Mouse (Mus musculus): ENCODE measurements around the gene Scyl2.
"Not testable (repeated sequence)": the region's sequence is repeated elsewhere in the genome, so short reads cannot be mapped to it uniquely, and the experiment has no call there.

Gene Scyl2

DNA sequence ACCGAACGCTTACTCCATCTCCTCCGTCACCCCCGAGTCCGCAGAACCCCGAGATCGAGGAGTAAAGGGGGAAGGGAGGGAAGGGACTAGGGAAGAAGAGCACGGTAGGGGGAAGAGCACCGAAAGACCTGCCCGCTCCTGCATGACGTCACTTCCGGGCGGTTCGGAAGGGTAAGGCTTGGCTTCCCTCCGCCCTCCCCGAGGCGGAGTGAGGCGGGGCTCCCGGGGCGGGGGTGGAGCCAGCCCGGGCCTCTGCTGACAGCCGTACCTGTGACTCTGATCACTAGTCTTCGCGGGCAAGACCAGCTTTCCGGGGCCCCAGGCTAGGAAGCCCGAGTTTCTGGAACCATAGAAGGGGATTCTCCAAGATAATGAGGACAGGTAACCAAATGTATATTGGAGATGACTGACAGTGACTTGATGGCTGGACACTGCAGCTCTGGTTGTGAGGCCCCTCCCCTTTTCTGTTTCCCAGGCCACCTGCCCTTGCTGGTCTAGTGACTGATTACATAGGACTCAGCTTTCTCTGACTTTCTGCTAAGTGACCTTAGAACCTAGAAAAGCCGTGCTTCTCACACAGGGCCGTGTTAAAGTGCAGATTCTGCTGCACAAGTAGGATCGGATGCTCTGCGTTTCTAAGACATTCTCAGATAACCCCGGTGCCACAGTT, at the start of gene Scyl2:
Gene Scyl2 (minus strand): TSS at position 147 of the 670 bp plus-strand sequence.
- DNase-seq (ENCODE audit: low spot score), result peak; percentile 78

DNA sequence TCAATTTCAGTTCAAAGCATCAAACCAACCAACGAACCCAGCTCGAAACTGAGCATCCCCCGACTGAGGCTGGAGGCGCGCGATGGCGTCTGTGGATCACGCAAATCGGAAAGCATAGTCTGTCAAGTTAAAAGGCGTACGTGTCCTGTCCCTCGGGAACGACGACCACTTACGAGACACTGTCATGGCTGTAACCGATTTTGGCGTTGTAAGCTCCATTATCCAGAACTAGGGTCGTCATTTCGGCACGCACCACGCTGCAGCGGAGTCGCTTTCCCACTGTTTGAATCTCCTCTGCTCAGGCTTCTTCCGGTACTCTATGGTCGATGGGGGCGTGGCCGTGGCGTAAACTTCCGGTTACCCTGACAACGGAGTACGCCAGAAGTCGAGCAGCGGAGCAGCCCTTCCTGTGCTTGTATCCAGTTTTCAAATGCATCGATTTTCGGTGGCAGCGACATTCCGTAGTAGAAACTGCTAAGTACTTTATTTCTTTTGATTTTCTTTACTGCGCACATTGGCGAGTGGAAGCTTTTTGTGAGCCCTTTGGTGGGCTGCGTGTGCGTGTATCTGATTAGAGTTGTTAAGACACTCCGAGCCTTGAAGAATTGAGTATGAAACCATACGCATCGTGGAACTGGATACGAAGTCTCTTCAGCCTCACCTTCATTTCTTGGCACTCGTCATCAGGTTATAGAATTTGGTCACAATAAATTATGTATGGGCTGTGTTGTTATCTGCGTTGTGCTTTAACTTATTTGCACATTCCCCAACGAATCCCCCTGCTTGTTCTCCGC, 46.1 kb upstream of the Scyl2 start, which contains the start of gene Actr6:
Gene Actr6 (minus strand): TSS at position 295 of the 794 bp plus-strand sequence.
- DNase-seq (ENCODE audit: low spot score), result peak; percentile 84

- no peak for DNase-seq (ENCODE audit: low spot score)
These were observed 45.3 kb upstream of the Scyl2 start for GRCm38 (mm10) chr10:89731341-89731740.

DNA sequence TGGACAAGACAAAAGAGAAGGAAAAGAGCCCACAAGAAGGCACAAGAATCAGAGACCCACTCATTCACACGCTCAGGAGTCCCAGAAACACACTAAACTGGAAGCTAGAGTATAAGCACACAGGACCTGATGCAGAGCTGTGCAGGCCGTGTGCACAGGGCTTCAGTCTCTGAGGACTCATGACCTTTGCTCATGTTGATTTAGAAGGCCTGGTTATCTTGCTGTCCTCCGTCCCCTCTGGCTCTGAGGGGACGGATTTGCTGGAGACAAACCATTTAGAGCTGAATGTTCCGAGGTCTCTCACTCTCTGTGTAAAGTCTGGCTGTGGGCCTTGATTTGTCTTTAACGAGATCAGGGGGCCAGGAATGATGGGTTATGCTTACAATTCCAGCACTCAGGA, 44.3 kb upstream of the Scyl2 start:
- no peak for DNase-seq (ENCODE audit: low spot score)

GRCm38 (mm10) chr10:89722247-89723195, 36.4 kb upstream of the Scyl2 start:
- no peak for DNase-seq (ENCODE audit: low spot score)

DNA sequence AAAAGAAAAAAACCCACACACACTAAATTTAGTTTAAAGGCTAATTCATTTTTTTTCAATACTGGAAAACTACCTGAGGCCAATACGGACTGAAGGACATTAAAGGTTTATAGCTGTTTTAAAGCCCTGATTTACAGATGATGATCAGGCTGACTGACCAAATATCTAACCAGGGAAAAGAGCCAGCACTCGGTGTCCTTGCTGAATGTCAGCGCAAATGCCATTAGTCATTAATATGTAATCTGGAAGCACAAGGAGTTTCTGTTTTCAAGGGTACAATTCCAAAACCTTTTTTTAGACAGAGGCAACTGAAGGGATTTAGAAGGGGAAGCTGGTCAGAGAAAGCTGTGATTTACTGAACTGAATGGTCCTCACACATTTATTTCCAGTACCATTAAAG, 34.7 kb upstream of the Scyl2 start:
- no peak for DNase-seq (ENCODE audit: low spot score)

DNA sequence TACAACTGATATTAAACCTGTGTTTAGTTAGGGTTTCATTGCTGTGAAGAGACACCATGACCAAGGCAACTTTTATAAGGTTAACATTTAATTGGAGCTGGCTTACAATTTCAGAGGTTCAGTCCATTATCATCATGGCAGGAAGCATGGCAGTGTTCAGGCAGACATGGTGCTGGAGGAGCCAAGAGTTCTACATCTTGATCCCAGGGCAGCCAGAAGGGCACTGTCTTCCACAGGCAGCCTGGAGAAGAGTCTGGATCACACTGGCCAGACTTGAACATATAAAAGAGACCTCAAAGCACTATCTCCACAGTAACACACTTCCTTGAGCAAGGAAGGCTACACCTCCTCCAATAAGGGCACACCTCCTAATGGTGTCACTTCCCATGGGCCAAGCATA, 34.2 kb upstream of the Scyl2 start:
- no peak for DNase-seq (ENCODE audit: low spot score)

DNA sequence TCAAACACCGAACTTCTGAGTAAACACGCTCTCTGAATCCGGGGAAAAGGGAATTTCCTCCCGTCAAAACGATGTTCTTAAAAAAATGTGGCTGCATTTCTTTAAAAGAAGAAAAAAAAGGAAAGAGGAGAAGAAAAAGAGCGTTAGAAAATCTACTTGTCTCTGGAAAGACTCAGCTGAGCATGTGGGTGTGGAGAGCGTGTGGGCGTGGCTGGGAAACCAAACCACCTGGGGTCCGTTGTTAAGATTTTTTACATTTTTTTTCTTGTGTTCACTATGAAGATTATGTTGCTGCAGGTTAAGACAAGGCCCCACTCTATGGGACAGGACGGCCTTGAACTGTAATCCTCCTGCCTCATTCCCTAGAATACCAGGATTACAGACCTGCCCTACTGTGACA, 28.8 kb upstream of the Scyl2 start:
- no peak for DNase-seq (ENCODE audit: low spot score)

- no peak for DNase-seq (ENCODE audit: low spot score)
These were observed 22.6 kb upstream of the Scyl2 start for GRCm38 (mm10) chr10:89708720-89709119.

- DNase-seq (ENCODE audit: low spot score), result no peak
These were observed 21.3 kb upstream of the Scyl2 start for GRCm38 (mm10) chr10:89707397-89707796.

- DNase-seq (ENCODE audit: low spot score), result no peak
These were observed 17.0 kb upstream of the Scyl2 start for GRCm38 (mm10) chr10:89703042-89703441.

DNA sequence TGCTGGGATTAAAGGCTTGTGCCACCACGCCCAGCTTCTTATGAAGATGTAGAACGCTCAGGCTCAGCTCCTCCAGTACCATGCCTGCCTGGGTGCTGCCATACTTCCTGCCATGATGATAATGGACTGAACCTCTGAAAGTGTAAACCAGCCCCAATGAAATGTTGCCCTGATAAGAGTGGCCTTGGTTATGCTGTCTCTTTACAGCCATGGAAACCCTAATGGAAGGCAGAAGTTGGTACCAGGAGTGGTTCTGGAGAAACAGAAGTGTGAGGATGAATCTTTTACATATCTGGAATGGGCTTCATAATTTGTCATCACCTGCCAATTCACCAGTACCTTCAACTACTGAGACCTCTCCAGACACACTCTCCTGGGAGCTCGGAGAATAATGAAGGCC, 11.9 kb upstream of the Scyl2 start:
- no peak for DNase-seq (ENCODE audit: low spot score)

GRCm38 (mm10) chr10:89696270-89696669, 10.2 kb upstream of the Scyl2 start:
- DNase-seq (ENCODE audit: low spot score), result not testable (repeated sequence)

- DNase-seq (ENCODE audit: low spot score), result no peak
These were observed 9.3 kb upstream of the Scyl2 start for GRCm38 (mm10) chr10:89695194-89695911.

- DNase-seq (ENCODE audit: low spot score), result no peak
These were observed 3.9 kb upstream of the Scyl2 start for GRCm38 (mm10) chr10:89690021-89690420.

- DNase-seq (ENCODE audit: low spot score), result no peak
These were observed 1.4 kb upstream of the Scyl2 start for GRCm38 (mm10) chr10:89687455-89687854.

- no peak for DNase-seq (ENCODE audit: low spot score)
These were observed 520 bp downstream of the Scyl2 start for GRCm38 (mm10) chr10:89685391-89686138.

DNA sequence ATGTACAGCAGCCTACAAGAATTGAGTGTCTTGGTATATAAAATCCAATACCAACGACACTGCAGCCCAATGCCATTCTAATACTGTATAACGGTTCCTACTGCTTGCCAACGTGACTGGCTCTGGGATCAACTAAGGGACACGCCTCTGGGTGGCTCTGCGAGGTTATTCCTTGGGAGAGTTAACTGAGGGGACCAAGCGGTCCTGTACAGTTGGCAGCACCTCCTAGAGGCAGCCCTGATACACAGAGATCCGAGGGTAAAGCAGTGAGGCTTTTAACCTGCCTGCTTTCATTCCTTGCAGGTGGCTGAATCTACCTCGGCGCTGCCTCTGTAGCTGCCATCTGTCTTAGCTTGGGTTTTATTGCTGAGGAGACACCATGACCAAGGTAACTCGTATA, 3.1 kb downstream of the Scyl2 start:
- DNase-seq (ENCODE audit: low spot score), result no peak

- DNase-seq (ENCODE audit: low spot score), result no peak
These were observed 3.9 kb downstream of the Scyl2 start for GRCm38 (mm10) chr10:89682157-89682556.

GRCm38 (mm10) chr10:89681706-89682105, 4.4 kb downstream of the Scyl2 start:
- no peak for DNase-seq (ENCODE audit: low spot score)

DNA sequence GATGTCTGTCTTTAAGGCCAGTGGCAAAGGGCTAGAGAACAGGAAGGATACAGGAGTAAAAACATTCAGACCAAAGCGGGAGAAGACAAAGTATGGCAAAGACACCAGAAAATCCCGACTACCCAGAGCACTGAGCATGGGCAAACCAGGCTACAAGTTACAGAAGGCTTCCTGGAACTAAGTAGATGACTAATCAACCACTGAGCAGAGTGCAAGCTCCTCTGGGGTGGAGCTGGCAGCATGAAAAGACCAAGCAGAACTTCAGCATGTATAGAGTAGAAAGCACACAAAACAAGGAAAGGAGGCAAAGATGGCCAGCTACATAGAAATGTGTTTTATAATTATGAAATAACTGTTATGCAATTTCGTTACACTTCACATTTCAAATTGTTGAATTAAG, 5.6 kb downstream of the Scyl2 start:
- DNase-seq (ENCODE audit: low spot score), result no peak
